Mouse (Mus musculus) telencephalon, adult 2 months (tissue): ENCODE results near the gene Osbpl8.
"Not testable (repeated sequence)": the region's sequence is repeated elsewhere in the genome, so short reads cannot be mapped to it uniquely, and the experiment has no call there.

Experiments
- DNase-seq: peaks from one replicate; pipeline ENCODE4 v3.0.0-alpha.2; 2011; ENCODE audit warnings: low read depth, low spot score

The Osbpl8 gene

DNA sequence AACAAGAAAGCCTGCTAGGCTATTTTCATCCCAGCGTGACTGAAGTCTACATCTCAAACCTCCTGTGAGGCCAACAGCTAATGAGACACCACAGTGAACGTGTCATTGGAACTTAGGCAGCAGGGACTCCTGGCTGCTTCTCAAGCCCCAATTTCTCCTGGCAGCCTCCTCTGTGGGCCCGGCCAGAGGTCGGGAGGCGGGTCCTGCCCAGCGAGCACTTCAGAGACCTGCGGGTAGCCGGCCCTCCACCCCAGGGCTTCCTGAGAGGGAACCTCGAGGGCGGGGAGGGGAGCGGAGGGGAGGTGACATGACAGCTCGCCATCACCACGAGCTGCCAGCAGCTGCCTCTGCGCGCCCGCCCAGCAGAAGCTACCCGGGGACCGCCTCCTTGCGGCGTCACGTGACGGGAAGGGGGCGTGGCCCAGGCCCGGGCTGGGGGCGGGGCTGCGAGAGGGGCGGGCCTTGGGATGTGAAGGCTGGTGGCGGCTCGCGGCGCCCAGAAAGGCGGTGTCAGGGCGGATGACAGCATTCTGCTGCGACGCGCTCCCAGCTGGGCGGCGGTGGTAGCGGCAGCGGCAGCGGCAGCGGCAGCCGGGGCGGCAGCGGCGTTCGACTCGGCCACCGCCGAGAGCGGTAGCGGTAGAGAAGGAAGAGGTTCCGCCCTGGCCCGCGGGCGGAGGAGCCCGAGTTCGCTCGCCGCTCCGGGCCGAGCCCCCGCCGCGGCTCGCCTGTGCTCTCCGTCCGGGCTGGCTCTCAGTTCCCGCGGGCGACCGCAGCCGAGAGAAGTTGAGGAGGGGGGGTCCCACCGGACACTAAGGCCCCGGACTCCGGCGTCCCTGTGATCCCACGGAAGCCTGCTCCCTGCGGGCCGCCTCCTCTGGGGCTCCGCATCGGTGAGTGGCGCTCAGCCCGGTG is at the start of gene Osbpl8:
TSS of gene Osbpl8 (plus strand) at position 449 of the 915 bp plus-strand sequence.
- peak; percentile 88 for DNase-seq

DNA sequence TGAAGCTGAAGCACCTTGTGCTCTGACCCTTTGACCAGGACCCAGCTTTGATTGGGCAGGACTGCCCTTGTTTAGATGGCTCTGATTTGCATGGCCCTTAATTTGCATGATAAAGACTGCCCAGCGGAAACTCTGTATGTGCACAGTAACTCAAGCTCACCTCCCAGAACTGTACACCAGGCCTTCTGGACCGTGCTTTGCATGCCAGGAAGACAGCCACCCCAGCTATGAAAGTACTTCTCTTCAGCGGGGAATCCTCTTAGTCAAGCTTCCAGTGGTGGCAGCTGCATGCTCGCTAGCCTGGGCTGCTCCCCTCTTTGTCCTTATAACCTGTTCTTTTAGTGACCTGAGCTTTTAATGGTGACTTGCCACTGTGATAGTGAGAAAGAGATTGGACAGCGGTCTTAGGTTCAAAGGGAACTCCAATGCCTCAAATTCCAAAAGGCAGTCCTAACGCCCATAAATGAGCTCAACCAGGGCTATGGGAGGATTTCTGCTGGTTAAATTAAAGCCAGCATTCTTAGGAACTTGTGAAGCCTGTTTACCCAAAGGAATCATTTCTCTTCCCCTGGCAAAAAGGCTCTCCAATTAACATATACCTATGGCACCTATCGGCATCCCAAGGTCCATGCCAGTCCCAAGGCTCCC is 47.2 kb upstream of the Osbpl8 start:
- no peak for DNase-seq

DNA sequence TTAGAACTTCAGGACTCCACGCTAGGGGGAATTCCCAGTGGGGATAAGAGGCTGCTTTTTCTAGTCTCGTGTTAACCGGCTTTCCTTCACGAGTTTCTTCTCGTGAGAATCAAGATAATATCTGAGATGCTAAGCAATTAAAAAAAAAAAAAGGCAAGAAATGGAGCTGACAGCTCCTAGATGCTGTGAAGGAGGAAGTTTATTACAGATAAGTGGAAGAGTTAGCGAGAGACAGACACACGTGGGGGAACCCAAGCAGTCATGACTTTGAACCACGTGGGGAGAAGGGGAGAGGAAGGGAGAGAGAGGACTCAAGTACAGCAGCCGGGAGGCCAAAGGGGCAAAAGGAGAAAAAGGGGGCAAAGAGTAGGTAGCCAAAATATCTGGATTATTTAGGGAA is 46.3 kb upstream of the Osbpl8 start:
- DNase-seq: no peak

DNA sequence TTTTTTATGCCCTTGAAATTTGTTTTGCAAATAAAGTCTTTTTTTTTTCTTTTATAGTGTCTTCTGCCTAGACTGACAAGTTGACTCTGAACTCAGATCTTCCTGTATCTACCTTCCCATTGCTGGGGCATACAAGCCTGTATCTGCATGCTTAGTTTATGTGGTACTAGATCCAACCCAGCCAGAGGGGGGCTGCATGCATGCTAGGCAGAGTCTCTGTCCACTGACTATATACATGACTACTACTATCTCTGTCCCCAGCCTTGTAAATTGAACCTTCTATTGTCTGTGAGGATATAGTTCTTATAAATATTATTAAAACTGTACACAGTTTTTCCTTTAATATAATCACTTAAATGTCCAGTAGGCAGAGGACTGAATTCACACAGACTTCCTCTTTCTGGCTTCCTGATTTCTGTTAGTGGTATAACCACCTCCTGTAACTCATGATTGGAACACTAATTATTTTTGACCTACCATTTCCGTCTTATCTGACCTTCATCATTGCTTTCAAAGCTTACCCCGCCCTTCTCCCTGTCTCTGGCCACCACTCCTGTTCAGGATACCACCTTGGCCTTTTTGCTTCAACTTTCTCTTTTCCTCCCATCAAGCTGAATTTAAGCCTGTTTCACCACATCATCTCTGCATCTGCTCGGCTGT is 45.4 kb upstream of the Osbpl8 start:
- no peak for DNase-seq

DNA sequence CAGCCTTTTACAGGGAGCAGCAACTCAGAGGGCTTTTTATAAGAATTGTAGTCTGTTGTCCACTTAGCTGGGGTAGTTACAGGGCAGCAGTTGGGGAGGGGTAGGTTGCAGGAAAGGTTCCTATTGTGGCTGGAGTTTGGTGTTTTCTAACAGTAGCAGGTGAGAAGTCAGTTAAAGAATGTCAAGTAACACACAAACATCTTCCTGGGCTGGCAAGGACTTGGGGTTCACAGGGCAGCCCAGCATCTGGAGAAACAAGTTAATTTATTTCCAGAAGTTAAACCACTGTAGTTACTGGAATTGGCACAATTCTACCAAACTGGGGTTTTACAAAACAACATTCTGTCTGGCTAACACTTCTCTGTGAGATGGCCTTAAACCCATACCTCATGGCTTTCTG is 44.8 kb upstream of the Osbpl8 start:
- no peak for DNase-seq

DNA sequence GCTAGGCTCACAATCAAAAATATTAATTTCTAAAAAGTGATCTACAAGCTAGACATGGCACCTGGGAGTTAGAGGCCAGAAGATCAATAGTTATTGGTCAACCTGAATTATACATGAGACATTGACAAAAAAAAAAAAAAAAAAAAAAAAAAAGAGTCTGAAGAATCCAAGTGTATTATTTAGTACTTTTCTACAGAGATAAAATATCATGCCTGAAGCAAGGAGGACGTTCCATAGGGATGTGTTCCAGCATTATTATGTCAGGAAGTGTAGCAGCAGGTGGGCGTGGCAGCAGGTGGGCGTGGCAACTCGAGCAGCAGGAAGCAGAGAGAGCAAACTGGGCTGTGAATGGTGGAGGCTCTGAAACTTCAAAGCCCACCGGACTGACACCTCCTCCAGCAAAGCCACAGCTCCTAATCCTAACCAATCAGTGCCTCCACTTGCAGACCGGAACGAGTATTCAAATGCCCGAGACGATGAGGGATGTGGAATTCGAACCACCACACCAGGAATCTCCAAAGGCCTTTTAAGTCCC is 41.6 kb upstream of the Osbpl8 start:
- no peak for DNase-seq

DNA sequence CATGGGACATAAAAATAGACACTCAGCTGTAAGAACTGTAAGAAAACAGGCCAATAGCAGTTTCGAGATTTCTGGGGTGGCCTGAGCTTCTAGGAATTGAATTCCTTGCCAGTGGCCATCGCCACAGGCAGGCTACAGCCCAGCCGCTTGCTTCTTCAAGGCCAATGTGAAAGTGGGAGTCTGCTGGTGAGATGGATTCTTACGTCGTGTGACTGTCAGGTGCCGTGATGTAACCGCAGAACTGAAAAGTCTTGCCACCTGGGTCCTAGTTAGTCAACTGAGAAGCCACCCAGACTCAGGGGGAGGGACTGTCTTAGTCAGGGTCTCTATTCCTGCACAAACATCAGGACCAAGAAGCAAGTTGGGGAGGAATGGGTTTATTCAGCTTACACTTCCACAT is 40.4 kb upstream of the Osbpl8 start:
- DNase-seq: no peak

DNA sequence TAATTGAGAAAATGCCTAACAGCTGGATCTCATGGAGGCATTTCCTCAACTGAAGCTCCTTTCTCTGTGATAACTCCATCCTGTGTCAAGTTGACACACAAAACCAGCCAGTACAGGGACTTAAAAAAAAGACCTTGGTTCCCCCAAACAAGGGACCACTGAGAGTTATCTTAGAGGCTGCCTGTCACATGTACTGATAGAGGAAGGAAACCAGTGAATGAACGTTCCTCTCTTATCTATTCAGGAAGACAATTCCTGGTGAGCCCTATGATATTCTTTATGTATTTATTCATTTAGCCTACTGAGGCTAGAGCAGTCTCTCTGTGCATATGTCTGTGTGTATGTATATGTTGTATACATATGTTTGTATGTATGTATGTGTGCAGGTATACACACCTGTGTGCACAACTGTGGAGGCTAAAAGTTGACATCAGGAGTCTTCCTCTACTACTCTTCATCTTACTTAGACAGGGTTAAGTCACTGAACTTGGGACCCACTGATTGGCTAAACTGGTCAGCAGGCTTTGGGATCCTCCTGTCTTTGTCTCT is 39.7 kb upstream of the Osbpl8 start:
- no peak for DNase-seq

DNA sequence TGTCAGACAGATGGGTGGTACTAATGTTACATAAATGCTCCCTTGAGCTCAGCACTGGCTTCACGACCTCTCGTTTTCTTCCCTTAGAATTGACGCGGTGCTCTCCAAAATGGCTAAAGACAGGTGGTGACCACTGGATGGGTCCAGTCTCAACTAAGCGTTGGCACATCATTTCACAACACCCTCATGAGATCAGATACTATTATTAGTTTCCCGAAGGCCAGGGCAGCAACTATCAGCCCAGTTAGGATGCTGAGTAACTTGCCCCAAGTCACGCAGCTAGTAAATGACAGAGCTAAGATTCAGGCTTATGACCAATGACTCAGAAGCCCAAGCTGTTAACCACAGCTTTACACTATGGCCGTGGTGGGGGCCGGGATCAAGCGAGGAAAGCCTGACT is 37.2 kb upstream of the Osbpl8 start:
- DNase-seq: no peak

DNA sequence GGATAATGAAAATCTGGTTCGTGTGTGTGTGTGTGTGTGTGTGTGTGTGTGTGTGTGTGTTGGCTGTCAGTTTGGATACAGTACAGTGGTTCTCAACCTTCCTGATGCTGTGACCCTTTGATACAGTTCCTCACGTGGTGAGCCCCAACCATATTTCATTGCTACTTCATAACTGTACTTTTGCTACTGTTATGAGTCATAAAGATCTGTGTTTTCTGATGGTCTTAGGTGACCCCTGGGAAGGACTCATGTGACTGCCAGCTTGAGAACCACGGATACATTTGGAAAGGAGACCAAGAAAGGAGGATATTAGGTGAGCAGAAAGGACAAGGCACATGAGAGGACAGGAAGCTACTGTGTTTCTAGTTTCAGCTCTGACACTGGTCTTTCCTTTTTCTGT is 36.1 kb upstream of the Osbpl8 start:
- DNase-seq: no peak

DNA sequence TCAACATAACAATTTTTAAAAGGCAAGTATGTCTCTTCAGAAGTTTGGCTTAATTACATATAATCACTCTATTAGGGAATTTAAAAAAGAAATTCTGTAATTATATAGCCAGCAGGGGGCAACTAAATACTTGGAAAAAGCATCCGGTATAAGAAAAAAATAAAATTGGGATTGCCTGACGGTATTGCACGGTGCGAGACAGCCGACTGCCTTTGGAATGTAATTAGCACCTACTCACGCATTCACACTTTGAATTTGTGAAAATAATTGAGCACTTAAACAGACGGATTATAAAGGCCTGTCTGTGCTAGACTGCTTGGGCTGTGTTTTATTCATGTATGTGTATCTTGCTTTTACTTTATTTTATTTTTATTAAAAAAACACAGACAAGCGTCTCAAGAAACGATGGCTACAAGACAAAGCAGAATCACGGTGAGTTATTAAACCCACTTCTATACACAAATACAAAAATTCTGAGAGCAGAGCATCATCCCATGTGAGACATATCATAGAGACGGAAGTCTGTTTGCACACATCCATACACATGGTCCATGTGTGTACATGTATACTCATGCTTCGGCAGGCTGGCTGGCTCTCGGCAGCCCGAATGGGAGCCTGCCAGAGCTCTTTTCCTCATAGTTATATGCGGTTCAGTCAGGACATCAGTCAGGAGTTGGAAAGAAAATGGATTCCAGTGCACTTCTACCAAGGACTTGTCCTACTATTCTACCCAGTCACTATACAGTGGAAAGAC is 34.5 kb upstream of the Osbpl8 start:
- DNase-seq: peak; percentile 31

DNA sequence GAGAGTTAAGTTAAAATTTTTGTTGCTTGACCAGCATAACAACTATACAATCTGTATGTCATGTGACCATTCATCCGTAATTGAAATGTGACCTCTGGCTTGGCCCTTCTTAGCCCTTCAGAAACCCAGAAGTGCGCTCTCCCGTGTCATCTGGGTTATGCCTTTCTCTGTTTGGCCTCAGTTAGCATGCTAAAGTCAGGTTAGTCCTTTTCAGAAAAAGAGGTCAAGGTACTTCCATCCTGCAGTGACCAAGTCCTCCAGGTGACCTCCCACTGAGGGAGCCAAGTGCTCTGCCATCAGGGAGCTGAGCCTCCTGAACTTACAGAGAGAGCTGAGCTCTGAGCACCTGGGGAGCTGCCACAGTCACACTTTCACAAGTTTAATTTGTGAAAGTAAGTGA is 33.7 kb upstream of the Osbpl8 start:
- DNase-seq: no peak

DNA sequence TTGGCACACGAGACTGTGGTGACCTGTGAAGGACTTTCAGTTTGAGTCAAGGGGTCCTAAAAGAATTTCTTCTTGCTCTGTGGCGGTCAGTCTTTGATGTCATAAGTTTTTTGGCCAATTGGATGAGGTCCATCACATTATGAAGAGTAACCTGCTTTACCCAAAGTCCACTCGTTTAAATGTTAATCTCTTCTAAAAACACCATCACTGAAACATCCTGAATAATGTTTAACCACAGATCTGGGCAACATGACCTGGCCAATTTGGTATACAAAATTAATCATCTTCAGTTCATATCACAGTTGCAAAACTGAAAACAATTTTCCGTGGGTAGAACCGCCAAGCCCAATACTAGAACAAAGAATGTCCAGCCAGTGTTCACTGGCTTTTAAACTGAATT is 31.3 kb upstream of the Osbpl8 start:
- DNase-seq: no peak

DNA sequence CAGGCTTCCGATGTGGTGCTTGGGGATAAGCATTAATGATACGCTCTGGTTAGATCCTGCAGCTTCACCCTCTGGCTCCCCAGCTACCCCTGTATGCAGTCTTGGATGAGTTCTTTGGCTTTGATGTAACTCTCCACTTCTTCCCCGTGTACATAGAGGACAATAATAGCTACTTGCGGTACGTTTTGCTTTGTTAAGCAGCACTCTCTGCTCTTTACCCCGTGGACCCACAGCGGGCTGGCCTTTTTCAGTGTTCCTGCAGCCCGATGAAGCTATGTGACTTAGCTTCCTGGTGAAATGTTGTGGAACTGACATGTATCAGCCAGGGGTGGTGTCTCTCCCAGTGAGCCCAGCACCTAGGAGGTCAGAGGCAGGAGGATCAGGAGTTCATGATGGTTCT is 30.6 kb upstream of the Osbpl8 start:
- DNase-seq: no peak

DNA sequence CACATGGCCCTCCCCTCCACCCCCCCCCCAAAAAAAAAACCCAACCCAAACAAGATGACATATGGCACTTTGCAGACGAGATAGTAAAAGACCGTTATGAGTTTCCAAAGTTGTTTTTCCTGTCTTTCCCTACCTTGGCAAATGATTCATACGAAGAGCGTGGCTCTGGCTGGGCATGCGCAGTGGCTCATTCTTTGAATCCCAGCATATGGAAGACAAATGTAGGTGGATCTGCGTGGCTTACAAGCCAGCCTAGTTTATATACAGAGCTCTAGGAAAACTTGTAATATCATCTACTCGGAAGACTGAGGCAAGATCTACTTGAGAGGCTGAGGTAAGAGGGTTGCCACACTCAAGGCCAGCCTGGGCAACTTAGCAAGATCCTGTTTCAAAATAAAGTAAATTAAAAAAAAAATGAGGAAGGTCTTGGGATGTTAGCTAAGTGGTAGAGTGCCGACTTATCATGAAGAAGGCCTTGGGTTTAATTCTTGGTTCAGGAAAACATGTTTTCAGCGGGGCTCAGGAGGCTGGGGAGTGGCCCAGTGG is 30.1 kb upstream of the Osbpl8 start:
- DNase-seq: peak; percentile 46

DNA sequence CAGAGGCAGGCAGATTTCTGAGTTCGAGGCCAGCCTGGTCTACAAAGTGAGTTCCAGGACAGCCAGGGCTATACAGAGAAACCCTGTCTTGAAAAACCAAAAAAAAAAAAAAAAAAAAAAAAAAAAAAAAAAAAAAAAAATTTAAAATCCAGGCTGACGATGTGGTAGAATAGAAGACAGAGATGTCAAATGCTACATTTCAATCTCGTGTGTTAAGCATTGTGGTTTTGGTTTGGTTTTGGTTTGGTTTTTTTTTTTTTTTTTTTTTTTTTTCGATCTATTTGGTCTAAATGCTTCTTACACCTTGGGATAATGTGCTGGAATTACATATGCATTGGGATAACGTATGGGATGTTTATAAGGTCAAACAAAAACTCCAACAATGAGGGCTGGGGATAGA is 28.2 kb upstream of the Osbpl8 start:
- DNase-seq: not testable (repeated sequence)

DNA sequence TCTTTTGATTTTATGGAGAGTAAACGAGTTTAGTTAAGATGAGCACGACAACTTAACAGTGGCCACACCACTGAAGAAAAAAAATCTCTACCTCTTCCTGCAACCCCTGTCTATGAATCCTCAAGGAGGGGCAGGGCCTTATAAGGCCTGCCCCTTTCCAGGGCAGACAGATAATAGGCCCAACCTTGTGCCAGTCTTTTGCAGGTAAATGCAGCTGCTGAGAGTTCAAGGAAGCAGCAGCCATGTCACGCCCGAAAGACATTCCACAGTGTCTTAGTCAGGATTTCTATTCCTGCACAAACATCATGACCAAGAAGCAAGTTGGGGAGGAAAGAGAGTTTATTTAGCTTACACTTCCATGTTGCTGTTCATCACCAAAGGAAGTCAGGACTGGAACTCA is 26.6 kb upstream of the Osbpl8 start:
- DNase-seq: no peak

DNA sequence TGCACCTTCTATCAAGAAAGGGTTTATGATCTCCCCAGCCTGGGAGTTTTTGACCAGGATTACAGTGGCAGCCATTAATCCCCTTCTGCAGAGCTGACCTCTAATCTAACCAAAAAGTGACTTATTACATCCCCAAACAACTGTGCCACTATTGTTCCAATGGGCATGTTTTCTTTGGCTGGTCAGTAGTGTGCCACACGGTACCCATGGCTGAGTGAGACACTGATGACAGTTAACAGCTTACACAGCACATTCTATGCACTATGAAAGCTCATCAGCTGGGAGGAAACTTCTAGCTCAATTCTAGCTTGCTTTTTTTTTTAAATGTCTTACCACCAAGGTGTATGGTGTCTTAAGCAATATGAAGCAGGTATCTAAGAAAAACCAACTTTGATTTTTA is 25.4 kb upstream of the Osbpl8 start:
- DNase-seq: no peak

DNA sequence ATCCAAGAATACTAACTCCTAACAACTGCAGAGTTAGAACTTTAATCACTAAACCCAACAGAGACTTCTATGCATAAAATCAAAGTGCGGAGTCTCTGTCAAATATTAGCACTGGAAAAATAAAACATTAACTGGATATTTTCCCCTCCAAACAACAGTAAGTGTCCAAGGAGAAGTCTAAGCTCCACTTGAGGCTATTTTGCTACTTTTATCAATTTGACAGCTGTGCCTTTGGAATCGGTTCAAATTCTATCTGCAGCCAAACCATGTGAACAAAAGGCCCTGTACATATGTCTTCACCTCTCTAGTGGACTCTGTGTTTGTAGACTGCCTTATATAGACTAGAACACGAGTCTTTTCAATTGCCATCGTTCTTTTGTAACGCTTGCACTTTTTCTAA is 24.7 kb upstream of the Osbpl8 start:
- DNase-seq: no peak

DNA sequence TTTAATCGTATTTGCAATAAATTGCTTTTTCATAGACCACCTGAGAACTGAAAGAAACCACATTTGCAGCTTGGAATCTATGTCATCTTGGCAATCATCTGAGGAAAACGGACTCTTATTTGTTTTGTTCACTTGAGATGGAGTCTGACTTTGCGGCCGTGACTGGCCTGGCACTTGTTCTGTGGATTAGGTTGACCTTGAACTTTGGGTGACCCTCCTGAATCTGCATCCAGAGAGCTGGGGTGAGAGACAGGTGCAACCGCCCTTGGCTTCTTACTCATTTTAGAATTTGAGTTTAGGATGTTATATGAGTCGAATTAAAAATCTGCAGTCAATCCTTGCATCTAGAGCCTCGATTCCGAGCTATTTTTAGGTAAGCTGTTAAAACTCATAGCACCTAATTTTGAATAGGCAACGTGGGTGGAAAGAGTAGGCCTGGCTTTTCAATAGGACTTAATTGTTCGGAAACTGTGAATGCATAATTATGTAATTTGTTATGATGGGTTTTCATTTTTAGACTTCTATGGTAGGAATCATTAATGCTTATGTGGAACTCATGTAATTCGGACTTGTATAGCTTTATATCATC is 20.1 kb upstream of the Osbpl8 start:
- DNase-seq: peak; percentile 56

DNA sequence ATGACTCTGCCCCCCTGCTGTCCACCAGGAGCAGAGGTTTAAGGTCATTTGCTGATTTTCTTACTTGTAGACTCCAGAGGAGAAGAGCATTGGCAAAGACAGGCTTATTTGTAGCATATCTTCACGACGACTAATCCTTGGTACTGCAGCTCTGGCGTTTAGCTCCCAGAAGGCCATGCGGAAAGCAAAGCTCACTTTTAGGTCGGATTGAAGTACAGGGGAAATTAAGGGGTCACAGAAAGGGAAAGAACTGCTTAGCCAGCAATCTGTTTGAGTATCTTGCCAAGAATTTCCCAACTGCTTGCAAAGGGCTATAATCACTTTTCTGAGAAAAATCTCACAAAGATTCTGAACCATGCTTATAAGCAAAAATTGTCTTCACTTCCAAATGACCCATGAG is 14.8 kb upstream of the Osbpl8 start:
- no peak for DNase-seq
